Mouse (Mus musculus) kidney, adult 9 months (tissue): ENCODE measurements around the gene Hoxb3.

ENCODE experiments used
- DNase-seq: peaks from one replicate; pipeline ENCODE4 v3.0.0; 2022

Hoxb3 gene

DNA sequence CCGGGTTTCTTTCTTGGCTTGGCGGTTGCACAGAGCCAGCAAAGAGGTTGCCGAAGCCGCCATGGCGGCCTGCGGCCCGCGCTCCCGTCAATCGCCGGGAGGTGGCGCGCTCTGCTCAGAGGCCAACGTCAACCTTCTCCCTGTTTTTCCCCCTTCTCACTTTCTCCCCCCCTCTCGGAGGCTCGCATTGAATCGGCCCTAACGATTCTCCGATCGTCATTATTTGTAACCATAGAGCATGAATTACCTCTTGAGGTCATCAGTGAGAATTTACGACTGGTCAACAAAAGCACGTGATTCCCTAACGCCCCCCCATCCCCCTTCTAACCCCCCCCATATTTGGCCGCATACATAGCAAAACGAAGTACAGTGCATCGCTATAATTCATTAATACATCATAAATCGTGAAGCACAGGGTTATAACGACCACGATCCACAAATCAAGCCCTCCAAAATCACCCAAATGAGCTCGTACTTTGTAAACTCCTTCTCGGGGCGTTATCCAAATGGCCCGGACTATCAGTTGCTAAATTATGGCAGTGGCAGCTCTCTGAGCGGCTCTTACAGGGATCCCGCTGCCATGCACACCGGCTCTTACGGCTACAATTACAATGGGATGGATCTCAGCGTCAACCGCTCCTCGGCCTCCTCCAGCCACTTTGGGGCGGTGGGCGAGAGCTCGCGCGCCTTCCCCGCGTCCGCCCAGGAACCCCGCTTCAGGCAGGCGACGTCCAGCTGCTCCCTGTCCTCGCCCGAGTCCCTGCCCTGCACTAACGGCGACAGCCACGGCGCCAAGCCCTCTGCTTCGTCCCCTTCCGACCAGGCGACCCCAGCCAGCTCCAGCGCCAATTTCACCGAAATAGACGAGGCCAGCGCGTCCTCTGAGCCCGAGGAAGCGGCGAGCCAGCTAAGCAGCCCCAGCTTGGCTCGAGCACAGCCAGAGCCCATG, 19.7 kb upstream of the Hoxb3 start, which contains the start of gene Hoxb5:
Gene Hoxb5, plus strand, starts transcription at position 186 of the 949 bp plus-strand sequence.
- peak; percentile 93 for DNase-seq

- DNase-seq = no peak
Observed at GRCm38 (mm10) chr11:96304381-96305195, 18.5 kb upstream of the Hoxb3 start.

- DNase-seq = peak; percentile 24
Observed at GRCm38 (mm10) chr11:96305505-96306182, 17.5 kb upstream of the Hoxb3 start.

GRCm38 (mm10) chr11:96306183-96306907, 16.8 kb upstream of the Hoxb3 start:
- DNase-seq = peak; percentile 45

- DNase-seq = peak; percentile 67
Observed at GRCm38 (mm10) chr11:96306908-96307269, 16.2 kb upstream of the Hoxb3 start.

DNA sequence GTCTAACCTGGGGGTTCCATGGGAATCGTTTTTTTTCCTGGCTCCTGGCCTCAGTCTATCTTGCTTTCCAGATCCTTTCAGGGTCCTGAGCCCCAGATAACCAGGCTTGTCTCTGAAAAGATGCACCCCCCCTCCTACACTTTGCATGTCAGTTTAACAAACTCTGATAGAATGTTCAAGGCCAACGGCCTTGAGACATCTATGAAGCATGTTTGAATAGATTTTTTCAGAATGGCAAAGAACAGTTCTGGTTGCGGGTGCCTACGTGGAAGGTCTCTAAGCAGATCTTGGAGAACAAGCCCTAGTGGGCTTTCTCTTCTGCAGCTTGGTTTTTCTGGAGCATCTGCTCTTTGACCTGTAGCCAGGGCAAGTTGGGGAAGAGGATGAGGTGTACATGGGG, 14.4 kb upstream of the Hoxb3 start:
- DNase-seq = peak; percentile 27

DNA sequence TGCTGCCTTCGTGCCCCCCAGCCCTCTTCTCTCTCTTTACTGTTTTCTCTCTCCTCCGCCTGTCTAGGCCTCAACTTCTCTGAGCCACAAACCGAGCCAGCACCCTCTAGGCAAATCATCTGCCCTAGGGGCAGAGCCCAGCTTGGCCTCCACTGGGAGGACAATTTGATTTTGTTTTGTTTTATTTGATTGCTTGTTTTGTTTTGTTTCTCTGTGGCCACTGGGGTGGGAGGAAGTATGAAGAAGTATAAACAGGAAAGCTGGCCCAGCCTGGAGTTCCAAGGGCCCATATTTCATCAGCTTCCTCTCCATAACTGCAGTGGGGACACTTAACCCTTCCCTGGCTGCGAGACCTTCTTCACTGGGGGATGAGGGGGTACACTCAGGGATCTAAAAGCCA, 13.8 kb upstream of the Hoxb3 start:
- peak; percentile 76 for DNase-seq

DNA sequence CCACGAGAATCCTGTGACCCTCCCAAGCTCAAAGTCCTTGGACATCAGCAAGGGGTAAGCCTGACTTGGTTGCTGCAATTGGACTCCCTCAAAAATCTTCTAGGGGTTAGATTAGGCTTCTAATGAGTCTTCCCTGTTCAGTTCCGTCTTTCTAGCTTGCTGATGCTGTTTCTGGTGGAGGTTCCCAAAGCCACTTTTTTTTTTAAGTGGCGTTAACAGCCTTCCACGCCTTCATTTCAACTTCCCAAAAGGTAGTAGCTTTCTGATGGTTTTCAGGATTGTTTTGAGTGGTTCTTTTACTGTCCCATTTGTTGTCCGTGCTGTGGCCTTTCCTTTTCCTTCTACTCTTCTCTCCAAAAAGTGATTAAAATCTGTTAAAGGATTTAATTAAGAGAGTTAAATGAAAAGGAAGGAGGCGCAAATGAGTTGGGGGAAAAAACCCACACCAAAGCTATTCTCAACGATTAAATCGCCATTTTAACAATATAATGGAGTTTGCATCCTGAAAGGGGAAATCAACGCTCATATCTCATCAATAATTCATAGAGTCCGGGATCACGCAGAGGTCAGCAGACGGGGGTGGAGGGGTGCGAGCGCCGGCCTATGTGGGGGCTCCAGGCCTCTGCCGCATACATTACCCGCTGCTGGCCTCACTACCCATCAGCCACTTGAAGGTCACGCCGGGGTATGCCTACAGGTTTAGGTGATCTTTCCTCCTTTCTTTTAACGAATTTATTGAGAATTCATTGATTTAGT, 12.8 kb upstream of the Hoxb3 start:
- peak; percentile 52 for DNase-seq

- peak; percentile 71 for DNase-seq
Observed at GRCm38 (mm10) chr11:96311097-96311496, 12.0 kb upstream of the Hoxb3 start.

GRCm38 (mm10) chr11:96311520-96312417, 11.4 kb upstream of the Hoxb3 start:
- DNase-seq = peak; percentile 90

GRCm38 (mm10) chr11:96313134-96313533, 10.0 kb upstream of the Hoxb3 start:
- peak; percentile 24 for DNase-seq

DNA sequence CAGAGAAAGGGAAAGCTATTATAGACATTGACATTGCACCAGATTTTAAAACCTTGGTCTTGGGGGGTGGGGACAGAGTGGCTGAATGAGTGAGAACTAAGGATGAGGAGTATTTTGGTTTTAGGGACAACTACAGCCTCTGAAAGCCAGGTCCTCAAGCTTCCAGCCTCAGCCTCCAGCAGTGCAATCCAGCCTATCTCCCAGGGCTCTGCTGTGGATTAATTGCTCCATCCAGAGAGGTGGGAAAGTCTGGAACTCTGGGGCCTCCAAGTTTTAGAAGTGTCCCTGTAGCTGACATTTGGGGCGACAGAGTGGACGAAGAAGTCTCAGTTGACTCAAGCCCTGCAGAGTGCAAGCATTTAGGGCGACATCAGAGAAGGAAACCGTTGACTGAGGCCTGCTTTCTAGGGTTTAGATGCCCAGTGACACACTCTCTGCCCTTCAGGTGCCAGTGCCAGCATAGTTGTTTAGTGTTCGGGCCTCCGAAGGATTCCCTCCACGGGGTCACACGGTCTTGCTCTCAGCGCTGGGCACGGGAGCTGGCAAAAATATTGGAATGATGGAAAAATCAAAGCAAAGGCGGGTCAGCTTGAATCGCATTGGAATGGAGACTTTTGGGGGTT, 9.2 kb upstream of the Hoxb3 start:
- peak; percentile 37 for DNase-seq

DNA sequence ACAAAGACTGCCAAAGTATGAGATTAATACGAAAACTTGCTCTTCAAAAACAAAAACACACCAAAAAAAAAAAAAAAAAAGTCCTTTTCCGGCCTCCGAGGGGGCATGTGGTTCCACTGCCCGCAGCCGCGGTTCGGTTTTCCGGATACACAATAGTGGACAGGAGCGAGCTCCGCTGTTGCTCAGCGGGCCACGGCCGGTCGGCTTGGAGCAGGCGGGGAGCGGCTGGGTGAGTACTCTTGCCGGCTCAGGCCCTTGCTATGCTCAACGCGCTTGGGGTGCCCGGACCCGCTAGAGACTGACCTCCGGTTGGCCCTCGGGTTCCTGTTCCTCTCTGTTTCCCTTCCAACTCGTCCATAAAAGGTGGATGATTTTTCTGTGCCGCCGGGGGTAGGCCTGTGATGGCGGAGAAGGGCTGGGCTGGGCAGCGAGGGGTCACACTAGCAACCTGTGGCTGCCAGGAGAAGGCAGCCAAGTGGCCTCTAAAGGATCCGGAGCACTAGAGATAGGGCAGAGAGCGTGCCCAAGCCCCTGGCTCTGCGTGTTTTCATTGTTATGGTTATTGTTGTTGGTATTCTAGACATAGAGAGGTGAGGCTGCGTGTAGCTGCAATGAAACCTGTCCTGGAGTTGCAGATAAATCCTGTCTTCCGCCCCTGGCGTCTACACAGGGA, 8.3 kb upstream of the Hoxb3 start:
- peak; percentile 73 for DNase-seq

DNA sequence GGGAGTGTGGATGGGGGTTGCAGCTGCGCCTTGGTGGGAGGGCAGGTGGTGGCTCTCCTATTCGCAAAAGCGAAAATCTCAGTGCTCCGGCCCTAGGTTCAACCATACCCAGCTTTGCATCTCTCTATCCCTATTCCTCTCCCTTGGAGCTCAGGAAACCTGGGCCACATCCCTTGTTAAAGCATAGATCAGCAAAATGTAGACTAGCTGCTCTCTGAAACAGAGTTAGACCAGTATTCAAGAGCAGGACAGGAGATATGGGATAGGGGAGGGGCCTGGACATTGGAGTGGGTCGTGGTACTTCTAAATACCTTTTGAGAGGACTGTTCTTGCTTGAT, 7.8 kb upstream of the Hoxb3 start:
- DNase-seq = no peak

DNA sequence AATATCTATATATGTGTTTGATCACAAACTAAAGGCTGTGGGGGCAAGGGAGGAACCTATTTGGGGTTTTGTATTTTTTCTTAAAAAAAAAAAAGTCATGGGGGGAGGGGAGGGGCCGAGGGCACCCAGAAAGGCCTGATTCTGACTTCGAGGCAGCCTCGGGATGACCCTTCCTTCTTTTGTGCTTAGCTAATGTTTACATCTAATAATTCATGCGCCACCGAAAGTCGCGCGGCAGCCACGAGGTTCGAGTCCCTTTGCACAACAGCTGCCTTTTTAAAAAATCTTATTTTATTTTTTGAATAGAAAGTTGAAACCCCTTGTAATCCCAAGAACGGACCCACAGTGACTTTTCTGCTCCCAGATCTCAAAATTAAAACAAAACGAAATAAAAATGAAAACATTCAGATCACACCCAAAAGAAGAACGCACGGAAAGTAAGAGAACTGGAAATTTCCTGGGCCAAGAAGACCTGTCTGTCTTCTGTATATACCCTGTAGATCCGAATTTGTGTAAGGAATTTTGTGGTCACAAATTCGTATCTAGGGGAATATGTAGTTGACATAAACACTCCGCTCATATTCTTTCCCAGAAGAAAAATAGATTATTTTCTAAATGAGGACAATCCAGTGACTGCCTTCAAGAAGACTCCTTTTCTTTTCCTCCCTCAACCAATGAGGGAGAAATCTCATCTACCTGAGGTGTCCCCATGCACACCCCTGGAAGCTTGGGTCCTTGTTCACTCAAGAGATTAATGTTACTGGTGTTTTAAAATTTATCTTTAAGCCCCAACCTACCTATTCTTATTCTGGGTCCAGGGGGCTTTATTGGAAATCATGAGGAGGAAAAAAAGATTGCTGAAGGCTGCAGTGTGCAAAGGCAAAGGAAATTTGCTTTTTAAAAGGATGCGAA, 6.2 kb upstream of the Hoxb3 start:
- no peak for DNase-seq

DNA sequence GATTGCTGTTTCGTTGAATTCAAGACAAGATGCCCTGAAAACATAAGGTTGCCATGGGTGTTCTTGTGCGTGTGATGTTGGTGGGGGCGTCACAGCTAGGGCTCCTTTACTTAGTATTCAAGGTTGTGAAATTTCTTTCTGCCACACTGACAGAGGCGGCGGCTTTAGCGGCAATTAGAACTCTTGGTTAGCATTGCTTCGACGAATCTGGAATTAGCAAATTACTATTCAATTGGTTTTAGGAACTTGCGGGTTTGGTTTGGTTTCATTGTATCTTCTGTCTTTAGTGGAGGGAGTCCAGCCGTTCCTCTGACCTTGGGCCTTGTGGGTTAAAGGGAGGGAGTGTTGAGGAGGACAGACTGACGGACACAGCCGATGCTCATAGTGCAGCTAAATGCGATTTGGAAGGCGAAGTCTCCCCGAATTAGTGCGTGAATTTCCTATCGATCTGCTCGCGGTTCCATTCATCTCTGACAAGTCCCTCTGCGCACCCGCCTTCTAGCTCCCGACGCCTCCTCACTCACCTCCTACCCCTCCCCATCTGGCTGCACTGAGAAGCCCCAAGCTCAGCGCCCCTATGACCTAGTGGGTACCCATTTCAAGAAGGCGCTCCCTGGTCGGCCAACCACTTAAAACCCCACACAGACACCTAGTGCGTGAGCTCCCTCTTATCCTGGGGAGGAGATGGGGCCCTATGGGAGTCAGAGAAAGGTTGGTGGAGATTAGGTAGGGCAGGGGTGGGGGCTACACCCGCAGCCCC, 5.3 kb upstream of the Hoxb3 start, which contains the start of gene Hoxb4:
Gene Hoxb4, plus strand, starts transcription at position 660 of the 760 bp plus-strand sequence.
- DNase-seq = peak; percentile 44

DNA sequence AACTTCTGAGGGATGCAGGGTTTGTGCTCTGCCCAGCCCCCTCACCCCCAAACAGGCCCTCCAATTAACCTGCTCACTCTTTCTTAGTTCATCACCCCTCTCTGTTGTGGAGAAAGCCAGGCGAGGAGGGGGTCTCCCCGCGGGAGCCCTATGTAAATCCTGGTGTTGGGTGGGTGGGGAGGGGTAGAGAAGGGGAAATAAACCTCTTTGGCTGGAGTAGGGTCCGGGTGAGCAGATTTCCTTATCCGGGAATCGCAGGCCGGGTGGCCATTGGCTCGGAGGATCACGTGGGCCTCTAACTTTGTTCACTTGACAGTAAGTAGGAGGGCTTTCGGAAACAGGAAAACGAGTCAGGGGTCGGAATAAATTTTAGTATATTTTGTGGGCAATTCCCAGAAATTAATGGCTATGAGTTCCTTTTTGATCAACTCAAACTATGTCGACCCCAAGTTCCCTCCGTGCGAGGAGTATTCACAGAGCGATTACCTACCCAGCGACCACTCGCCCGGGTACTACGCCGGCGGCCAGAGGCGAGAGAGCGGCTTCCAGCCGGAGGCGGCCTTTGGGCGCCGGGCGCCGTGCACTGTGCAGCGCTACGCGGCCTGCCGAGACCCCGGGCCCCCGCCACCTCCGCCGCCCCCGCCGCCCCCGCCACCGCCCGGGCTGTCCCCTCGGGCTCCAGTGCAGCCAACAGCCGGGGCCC, 4.6 kb upstream of the Hoxb3 start:
- DNase-seq = peak; percentile 94
